Mouse (Mus musculus) gastrocnemius, adult 8-10 months (tissue): ENCODE measurements around the gene Det1. TPM values are rescaled to one million over a fixed set of nuclear protein-coding genes. Genes with fewer than 3 reads are reported as not detected.

Experiments used
- DNase-seq, 2 experiments: peaks; one replicate each; pipeline ENCODE4 v3.0.0; 2022; ENCODE audit warnings: low spot score in 2 of 2
- microRNA-seq: library from miRNA; unstranded; fragments of <30 nt; microRNA quantifications from one replicate; pipeline ENCODE4 v1.2.0, GENCODE M21; 2022
- total RNA-seq, 4 experiments: library from RNA; stranded (reverse); gene quantifications; 2 replicates each; pipeline ENCODE4 v1.2.4; 2022

The Det1 gene
- total RNA-seq, 4 experiments from 2014 or later, result 22.8 to 29.3 (median 23.3) TPM

DNA sequence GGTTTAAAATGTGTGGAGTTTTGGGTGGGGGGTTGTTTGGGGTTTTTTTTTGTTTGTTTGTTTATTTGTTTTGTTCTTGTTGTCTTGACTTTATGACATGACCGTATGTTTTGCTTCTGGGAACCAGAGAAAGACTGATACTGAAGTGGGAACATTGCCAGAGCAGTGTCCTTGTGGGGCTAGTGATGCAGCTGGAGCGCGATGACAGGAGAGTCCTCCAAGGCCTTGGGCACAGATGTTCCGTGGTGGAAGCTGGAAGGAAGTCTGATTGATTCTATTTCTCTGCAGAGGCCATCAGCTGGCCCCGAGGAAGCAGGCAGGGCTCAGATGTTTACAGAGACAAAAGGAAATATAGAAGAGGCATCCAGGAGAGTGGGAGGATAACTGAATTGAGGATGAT, 61.2 kb downstream of the Det1 start:
- DNase-seq, result no peak

GRCm38 (mm10) chr7:78782639-78783581, 64.2 kb downstream of the Det1 start, which contains the start of the genes Mrps11 and Mrpl46:
TSS of gene Mrps11 (plus strand) at chr7:78783119.
TSS of gene Mrpl46 (minus strand) at chr7:78783531.
- peak; percentile 74 to 79 for DNase-seq

DNA sequence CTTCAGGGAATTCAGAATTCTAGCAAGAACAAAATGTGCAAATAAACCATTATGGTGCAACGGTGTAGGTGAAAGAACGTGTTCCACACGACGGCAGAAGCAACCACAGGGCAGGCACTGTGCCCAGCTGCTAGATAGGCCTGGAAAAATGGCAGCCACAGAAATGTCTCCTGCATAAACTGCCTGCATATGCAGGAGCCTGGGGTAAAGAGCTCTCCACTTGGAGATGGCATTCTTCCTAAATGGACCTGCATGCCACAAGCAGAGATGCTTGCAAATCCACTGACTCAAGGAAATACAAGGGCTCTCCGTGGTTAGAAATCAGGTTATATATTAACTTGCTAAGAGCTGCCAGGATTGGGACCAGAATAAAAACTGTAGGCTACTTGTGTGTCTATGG, 68.3 kb downstream of the Det1 start:
- DNase-seq, result no peak

Small RNA genes within 50 kb of the gene (microRNA-seq; reads per million reads assigned to microRNA genes)
- gene Mir7-2, result not detected

Other genes starting within 250 kb of the Det1 start
- gene Ntrk3, start 109.3 kb downstream of the Det1 start, total RNA-seq, result 1 to 10 TPM in 1 of 4 experiments, under 1 TPM in 3; 0.46 to 1.3 (median 0.93) TPM
- 10 to 100 TPM; 26.4 to 34.9 (median 30.2) TPM for gene Mrps11, start 64.1 kb downstream of the Det1 start, total RNA-seq
- 10 to 100 TPM; 25.3 to 29.7 (median 26.6) TPM for gene Mrpl46, start 63.7 kb downstream of the Det1 start, total RNA-seq
- 10 to 100 TPM; 52.4 to 60.0 (median 54.1) TPM for gene Aen, start 48.6 kb upstream of the Det1 start, total RNA-seq
- gene Isg20, start 66.2 kb upstream of the Det1 start, total RNA-seq, result under 1 TPM; 0.56 to 0.83 (median 0.72) TPM
- gene Acan, start 206.2 kb upstream of the Det1 start, total RNA-seq, result under 1 TPM in 1 of 4 experiments, not detected in 3; 0.05 TPM